Mouse (Mus musculus) brain, embryonic 14.5 days (tissue): ENCODE measurements around the gene Golga4. TPM values are rescaled to one million over a fixed set of nuclear protein-coding genes. Genes with fewer than 3 reads are reported as not detected.
A peak's percentile ranks its signal among the peaks of the same experiment; 100 is the strongest.

Experiments
- DNase-seq: peaks from one replicate; pipeline ENCODE4 v3.0.0-alpha.2; 2011; ENCODE audit warnings: low read depth
- CTCF ChIP-seq: fragments of 200-500 bp; IDR thresholded peaks from 2 replicates; pipeline ENCODE4 v1.5.1; 2012; ENCODE audit warnings: inconsistent platforms, mild to moderate bottlenecking, moderate library complexity, borderline replicate concordance; ENCODE audit not compliant: insufficient read depth, insufficient read length; ENCODE audit errors: extremely low read depth
- POLR2A ChIP-seq: fragments of 200-500 bp; IDR thresholded peaks from 2 replicates; pipeline ENCODE4 v1.6.1; 2012; ENCODE audit warnings: mild to moderate bottlenecking, inconsistent platforms, borderline replicate concordance; ENCODE audit not compliant: poor library complexity, insufficient read depth, insufficient read length, severe bottlenecking; ENCODE audit errors: extremely low read depth
- polyA plus RNA-seq: library from polyadenylated mRNA; depleted of rRNA; stranded (reverse); fragments of >200 nt; gene quantifications from 2 replicates; pipeline ENCODE4 v1.2.3, GENCODE M21; 2012; rRNA removed

Gene Golga4
- polyA plus RNA-seq, 1 experiment: 60.5 TPM

- DNase-seq: no peak
- TF ChIP-seq POLR2A (no peak), CTCF (no peak)
Measured at GRCm38 (mm10) chr9:118621691-118622090, 115.6 kb downstream of the Golga4 start.

- peak; percentile 29 for DNase-seq
- no peak for TF ChIP-seq CTCF
- TF ChIP-seq POLR2A: no peak
Measured at GRCm38 (mm10) chr9:118622376-118623166, 116.5 kb downstream of the Golga4 start.

- TF ChIP-seq POLR2A (no peak), CTCF (no peak)
- DNase-seq: no peak
Measured at GRCm38 (mm10) chr9:118623483-118623882, 117.4 kb downstream of the Golga4 start.

GRCm38 (mm10) chr9:118624146-118624545, 118.1 kb downstream of the Golga4 start:
- DNase-seq: no peak
- no peak for TF ChIP-seq POLR2A

- DNase-seq: no peak
- TF ChIP-seq POLR2A (no peak), CTCF (no peak)
Measured at GRCm38 (mm10) chr9:118629763-118630379, 123.8 kb downstream of the Golga4 start.

Other genes starting within 250 kb of the Golga4 start
- 12.6 and 33.7 TPM in 2 replicates for gene Eomes, start 28.1 kb upstream of the Golga4 start, polyA plus RNA-seq
- gene Itga9, start 100.4 kb downstream of the Golga4 start, polyA plus RNA-seq: 3.0 and 3.1 TPM in 2 replicates